Mouse (Mus musculus): Measurements from ENCODE around the gene Ccdc47. TPM values are rescaled to one million over a fixed set of nuclear protein-coding genes. Genes with fewer than 3 reads are reported as not detected.

Gene Ccdc47
- polyA plus RNA-seq (2017; shearing (Covaris generic)) = 97.3 TPM

GRCm38 (mm10) chr11:106215927-106216729 lies at the start of gene Ccdc47:
Gene Ccdc47 (minus strand): TSS chr11:106216344.

GRCm38 (mm10) chr11:106255685-106256451 lies 39.7 kb upstream of the Ccdc47 start, which contains the start of the genes Ftsj3 and Psmc5:
Gene Ftsj3 (minus strand): TSS chr11:106256079.
Gene Psmc5 (plus strand): TSS chr11:106256154.

GRCm38 (mm10) chr11:106216730-106217490 lies 766 bp upstream of the Ccdc47 start, which contains the start of gene Ddx42:
Gene Ddx42 (plus strand): TSS chr11:106216926.

GRCm38 (mm10) chr11:106202123-106202465 lies 14.1 kb downstream of the Ccdc47 start, which contains the start of gene Strada:
Gene Strada (minus strand): TSS chr11:106202168.

GRCm38 (mm10) chr11:106160841-106161721 lies 55.1 kb downstream of the Ccdc47 start, which contains the start of the genes Gm10840 and Limd2:
Gene Gm10840 (plus strand): TSS chr11:106160850.
Gene Limd2 (minus strand): TSS chr11:106160860.

Other genes with a start within 250 kb of the Ccdc47 start
- gene Ace, start 248.4 kb downstream of the Ccdc47 start, polyA plus RNA-seq (2017; shearing (Covaris generic)) = 0.08 TPM
- gene Ace3, start 221.7 kb downstream of the Ccdc47 start, polyA plus RNA-seq (2017; shearing (Covaris generic)) = not detected
- gene Kcnh6, start 208.2 kb downstream of the Ccdc47 start, polyA plus RNA-seq (2017; shearing (Covaris generic)) = 0.07 TPM
- gene Dcaf7, start 179.5 kb downstream of the Ccdc47 start, polyA plus RNA-seq (2017; shearing (Covaris generic)) = 87.8 TPM
- gene Taco1, start 150.3 kb downstream of the Ccdc47 start, polyA plus RNA-seq (2017; shearing (Covaris generic)) = 15.5 TPM
- gene Map3k3, start 131.7 kb downstream of the Ccdc47 start, polyA plus RNA-seq (2017; shearing (Covaris generic)) = 102 TPM
- 0.87 TPM for gene Gm10840, start 55.5 kb downstream of the Ccdc47 start, polyA plus RNA-seq (2017; shearing (Covaris generic))
- 1,824 TPM for gene Limd2, start 55.5 kb downstream of the Ccdc47 start, polyA plus RNA-seq (2017; shearing (Covaris generic))
- gene Strada, start 14.2 kb downstream of the Ccdc47 start, polyA plus RNA-seq (2017; shearing (Covaris generic)) = 33.1 TPM
- 104 TPM for gene Ddx42, start 582 bp upstream of the Ccdc47 start, polyA plus RNA-seq (2017; shearing (Covaris generic))
- gene Ftsj3, start 39.7 kb upstream of the Ccdc47 start, polyA plus RNA-seq (2017; shearing (Covaris generic)) = 72.1 TPM
- 192 TPM for gene Psmc5, start 39.8 kb upstream of the Ccdc47 start, polyA plus RNA-seq (2017; shearing (Covaris generic))
- 186 TPM for gene Smarcd2, start 56.6 kb upstream of the Ccdc47 start, polyA plus RNA-seq (2017; shearing (Covaris generic))
- gene Tcam1, start 60.3 kb upstream of the Ccdc47 start, polyA plus RNA-seq (2017; shearing (Covaris generic)) = 0.18 TPM
- not detected for gene Gh, start 85.5 kb upstream of the Ccdc47 start, polyA plus RNA-seq (2017; shearing (Covaris generic))
- gene Cd79b, start 98.4 kb upstream of the Ccdc47 start, polyA plus RNA-seq (2017; shearing (Covaris generic)) = 39.5 TPM
- not detected for gene Scn4a, start 136.9 kb upstream of the Ccdc47 start, polyA plus RNA-seq (2017; shearing (Covaris generic))
- gene Prr29, start 149.1 kb upstream of the Ccdc47 start, polyA plus RNA-seq (2017; shearing (Covaris generic)) = 0.24 TPM
- gene Icam2, start 171.7 kb upstream of the Ccdc47 start, polyA plus RNA-seq (2017; shearing (Covaris generic)) = 119 TPM